Mouse (Mus musculus) MEL-GATA-1-ER (cell line): ENCODE data around the gene Snrnp35.
"Not testable (repeated sequence)": the region's sequence is repeated elsewhere in the genome, so short reads cannot be mapped to it uniquely, and the experiment has no call there.

Source experiments
- DNase-seq: peaks from one replicate; pipeline ENCODE4 v3.0.0-alpha.2; 2012; ENCODE audit warnings: low read depth; ENCODE audit errors: extremely low read depth

The Snrnp35 gene

GRCm38 (mm10) chr5:124482966-124483654, at the start of gene Snrnp35:
TSS of gene Snrnp35 (plus strand) at chr5:124483134.
- peak; percentile 90 for DNase-seq

- no peak for DNase-seq
Observed at GRCm38 (mm10) chr5:124438229-124438628, 44.7 kb upstream of the Snrnp35 start.

- DNase-seq = no peak
Observed at GRCm38 (mm10) chr5:124438746-124439145, 44.2 kb upstream of the Snrnp35 start.

GRCm38 (mm10) chr5:124439447-124440093, 43.4 kb upstream of the Snrnp35 start, which contains the start of gene Kmt5a:
TSS of gene Kmt5a (plus strand) at chr5:124439930.
- DNase-seq = peak; percentile 98

GRCm38 (mm10) chr5:124440094-124440701, 42.7 kb upstream of the Snrnp35 start:
- no peak for DNase-seq

GRCm38 (mm10) chr5:124442628-124443027, 40.3 kb upstream of the Snrnp35 start:
- DNase-seq = no peak

- DNase-seq = no peak
Observed at GRCm38 (mm10) chr5:124444208-124444607, 38.7 kb upstream of the Snrnp35 start.

GRCm38 (mm10) chr5:124444661-124445561, 38.0 kb upstream of the Snrnp35 start:
- no peak for DNase-seq

- no peak for DNase-seq
Observed at GRCm38 (mm10) chr5:124445621-124446293, 37.2 kb upstream of the Snrnp35 start.

GRCm38 (mm10) chr5:124446301-124446881, 36.5 kb upstream of the Snrnp35 start:
- DNase-seq = no peak

GRCm38 (mm10) chr5:124449494-124449893, 33.4 kb upstream of the Snrnp35 start:
- DNase-seq = no peak

- DNase-seq = no peak
Observed at GRCm38 (mm10) chr5:124450051-124450450, 32.9 kb upstream of the Snrnp35 start.

- no peak for DNase-seq
Observed at GRCm38 (mm10) chr5:124450641-124451340, 32.1 kb upstream of the Snrnp35 start.

- DNase-seq = no peak
Observed at GRCm38 (mm10) chr5:124452494-124453228, 30.3 kb upstream of the Snrnp35 start.

GRCm38 (mm10) chr5:124453339-124454081, 29.4 kb upstream of the Snrnp35 start:
- no peak for DNase-seq

GRCm38 (mm10) chr5:124454082-124454419, 28.9 kb upstream of the Snrnp35 start:
- no peak for DNase-seq

- no peak for DNase-seq
Observed at GRCm38 (mm10) chr5:124456762-124457161, 26.2 kb upstream of the Snrnp35 start.

- DNase-seq = not testable (repeated sequence)
Observed at GRCm38 (mm10) chr5:124460922-124461321, 22.0 kb upstream of the Snrnp35 start.
